Mouse (Mus musculus) neural tube, embryonic 15.5 days (tissue): ENCODE data around the gene Prpf4b. TPM values are rescaled to one million over a fixed set of nuclear protein-coding genes. Genes with fewer than 3 reads are reported as not detected.
"Not testable (repeated sequence)": the region's sequence is repeated elsewhere in the genome, so short reads cannot be mapped to it uniquely, and the experiment has no call there.

Source experiments
- ATAC-seq: fragments of 200-750 bp; cut with Nextera tagmentation; 2 replicates; pipeline ENCODE4 v1.8.0; 2017; ENCODE audit warnings: mild to moderate bottlenecking, moderate TSS enrichment, moderate library complexity; ENCODE audit not compliant: low FRiP score
- H3K27ac ChIP-seq: fragments of 300-500 bp; sonication (generic); replicated peaks from 2 replicates; pipeline ENCODE4 v1.5.1; 2015; ENCODE audit warnings: mild to moderate bottlenecking, inconsistent platforms
- H3K27me3 ChIP-seq: fragments of 300-500 bp; sonication (generic); replicated peaks from 2 replicates; pipeline ENCODE4 v1.6.1; 2015; ENCODE audit warnings: inconsistent platforms
- H3K36me3 ChIP-seq: fragments of 300-500 bp; sonication (generic); 2 replicates; pipeline ENCODE4 v1.6.1; 2015; ENCODE audit warnings: inconsistent platforms
- H3K4me1 ChIP-seq: fragments of 300-500 bp; sonication (generic); 2 replicates; pipeline ENCODE4 v1.6.1; 2015; ENCODE audit warnings: inconsistent platforms
- H3K4me2 ChIP-seq: fragments of 300-500 bp; sonication (generic); 2 replicates; pipeline ENCODE4 v1.6.1; 2015; ENCODE audit warnings: inconsistent platforms, mild to moderate bottlenecking, moderate library complexity
- H3K4me3 ChIP-seq: fragments of 300-500 bp; sonication (generic); replicated peaks from 2 replicates; pipeline ENCODE4 v1.5.1; 2015; ENCODE audit warnings: mild to moderate bottlenecking, inconsistent platforms
- H3K9ac ChIP-seq: fragments of 300-500 bp; sonication (generic); replicated peaks from 2 replicates; pipeline ENCODE4 v1.6.1; 2015; ENCODE audit warnings: mild to moderate bottlenecking, inconsistent platforms
- H3K9me3 ChIP-seq: fragments of 300-500 bp; sonication (generic); replicated peaks from 2 replicates; pipeline ENCODE4 v1.6.1; 2016; ENCODE audit warnings: inconsistent platforms
- WGBS: fragments of 180-500 bp; shearing (Covaris S2); methylation state at CpG from one replicate; pipeline ENCODE4 v1.1.7; 2015; ENCODE audit warnings: mixed read lengths; 5-methylcytosine and 5-hydroxymethylcytosine counted together
- polyA plus RNA-seq: library from polyadenylated mRNA; unstranded; fragments of >200 nt; fragmentation: Nextera tagmentation; extraction: Ambion mirVana; gene quantifications from 2 replicates; pipeline ENCODE4 v1.2.1, GENCODE M21; 2015

Gene Prpf4b
- polyA plus RNA-seq = 55.0 and 59.2 TPM in 2 replicates

DNA sequence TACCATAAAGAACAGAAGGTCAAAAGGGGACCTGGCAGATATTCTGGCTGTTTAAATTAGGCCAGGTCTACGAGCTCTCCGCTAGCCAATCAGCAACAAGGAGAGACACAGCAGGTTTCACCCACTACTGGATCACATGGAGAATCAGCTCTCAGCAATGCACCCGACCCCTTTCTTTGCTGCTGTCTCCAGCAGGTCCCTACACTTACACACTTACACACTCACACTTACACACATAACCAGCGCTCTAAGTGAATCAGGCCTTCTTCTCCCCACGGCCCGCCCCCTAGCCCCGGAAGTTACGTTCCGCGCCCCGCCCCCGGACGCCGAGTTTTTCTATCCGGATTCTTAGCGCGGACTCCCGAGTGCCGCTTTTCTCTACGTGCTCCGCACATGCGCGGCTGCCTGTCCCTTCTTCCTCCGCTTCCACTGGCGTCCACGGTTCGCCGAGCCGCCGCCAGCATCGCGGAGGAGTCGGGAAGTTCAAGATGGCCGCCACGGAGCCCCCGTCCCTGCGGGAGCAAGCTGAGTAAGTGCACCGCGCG is at the start of gene Prpf4b:
Prpf4b (plus strand) TSS at position 137 of the 545 bp plus-strand sequence.
- H3K4me3 ChIP-seq = peak within 1 kb of the TSS; percentile 83
- H3K9me3 ChIP-seq = no peaks in the 10 kb centered on the region
- H3K27me3 ChIP-seq = no peaks in the 10 kb centered on the region
- peak within 1 kb of the TSS; percentile 83 for H3K9ac ChIP-seq
- H3K36me3 ChIP-seq = no peaks in the 10 kb centered on the region
- peak within 1 kb of the TSS; percentile 72 for H3K4me2 ChIP-seq
- peaks cover 34% of the 10 kb centered on the region for H3K4me1 ChIP-seq
- ATAC-seq = peak; percentile 87
- H3K27ac ChIP-seq = peak within 1 kb of the TSS; percentile 95
- WGBS = under 1% methylated on average over 40 of the region's 40 CpGs

- no peak for ATAC-seq
These were observed 48.1 kb upstream of the Prpf4b start for GRCm38 (mm10) chr13:34826760-34827690.

DNA sequence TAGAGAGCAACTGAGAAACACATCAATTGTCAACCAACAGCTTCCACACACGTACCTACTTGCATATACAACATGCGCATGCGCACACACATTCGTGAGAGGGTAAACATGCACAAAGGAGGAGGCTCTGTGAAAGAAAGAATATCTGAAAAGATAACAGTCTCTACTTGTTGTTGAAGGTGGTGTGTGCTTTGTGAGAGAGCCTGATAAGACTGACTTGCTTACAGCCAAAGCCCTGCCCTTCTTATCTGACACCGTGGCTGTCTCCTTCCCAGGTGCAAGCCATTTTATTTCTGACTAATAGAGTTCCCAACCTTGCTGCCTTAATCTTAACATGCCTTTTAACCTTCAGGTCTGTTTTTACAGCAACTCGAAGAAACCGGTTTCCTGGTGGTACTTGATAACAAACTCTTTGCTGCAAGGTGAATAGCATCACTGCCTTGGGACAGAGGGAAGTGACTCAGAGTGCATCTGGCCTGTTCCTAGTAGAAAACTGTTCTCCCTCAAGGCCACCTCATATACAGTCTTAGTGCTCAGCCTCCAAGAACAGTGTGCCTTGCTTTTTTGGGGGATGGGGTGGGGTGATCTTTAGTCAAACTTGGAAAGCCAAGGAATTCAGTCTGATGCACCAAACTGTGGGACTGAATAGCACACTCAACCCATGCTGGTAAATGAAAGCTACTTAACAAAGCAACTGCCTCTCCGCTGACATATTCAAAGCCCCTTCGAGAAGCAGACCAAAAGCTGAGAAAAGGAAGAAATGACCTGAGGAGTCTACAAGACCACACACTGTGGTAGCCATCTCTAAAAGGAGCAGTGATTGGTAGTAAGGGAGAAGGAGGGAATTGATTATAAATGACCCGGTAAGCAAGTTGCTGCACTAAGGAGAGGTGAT is 46.9 kb upstream of the Prpf4b start:
- Histone ChIP-seq H3K9me3 (no peaks in the 10 kb centered on the region), H3K9ac (no peak overlapping the region)
- 78% methylated on average over 10 of the region's 10 CpGs for WGBS

More at GRCm38 (mm10) chr13:34826760-34827690, 48.1 kb upstream of the Prpf4b start:
- Histone ChIP-seq H3K4me1 (no peaks in the 10 kb centered on the region), H3K36me3 (no peaks in the 10 kb centered on the region), H3K4me3 (no peak overlapping the region), H3K9me3 (no peaks in the 10 kb centered on the region), H3K4me2 (no peak overlapping the region), H3K27ac (no peak overlapping the region), H3K27me3 (no peaks in the 10 kb centered on the region), H3K9ac (no peak overlapping the region)
- WGBS = 82% methylated on average over 3 of the region's 3 CpGs

DNA sequence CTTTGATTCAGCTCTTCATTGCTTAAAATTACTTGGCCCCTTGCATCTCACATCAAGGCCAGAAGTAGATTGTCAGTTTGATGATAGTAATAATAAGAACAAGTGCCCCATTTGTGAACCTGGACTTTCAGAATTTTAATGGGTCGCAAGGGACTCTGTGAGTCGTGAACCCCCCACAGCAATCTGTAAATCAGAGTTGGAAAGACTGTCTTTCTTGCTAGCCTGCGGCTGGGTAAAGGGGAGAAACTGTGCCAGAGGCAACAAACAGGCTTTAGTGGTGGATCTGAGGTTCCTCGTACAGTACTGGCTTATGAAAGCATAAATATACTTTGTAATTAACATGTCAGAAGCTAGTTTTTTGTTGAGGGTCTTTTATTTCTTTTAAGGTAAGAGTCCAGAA is 32.3 kb upstream of the Prpf4b start:
- Histone ChIP-seq H3K4me3 (no peak overlapping the region), H3K4me2 (no peak overlapping the region), H3K4me1 (no peaks in the 10 kb centered on the region), H3K27me3 (no peaks in the 10 kb centered on the region), H3K36me3 (no peaks in the 10 kb centered on the region), H3K9ac (no peak overlapping the region), H3K9me3 (no peaks in the 10 kb centered on the region), H3K27ac (no peak overlapping the region)
- 79% methylated on average over 4 of the region's 4 CpGs for WGBS
- ATAC-seq = no peak

More for the DNA sequence above, 46.9 kb upstream of the Prpf4b start:
- no peak overlapping the region for H3K4me2 ChIP-seq
- H3K27me3 ChIP-seq = no peaks in the 10 kb centered on the region
- no peak overlapping the region for H3K4me3 ChIP-seq
- H3K4me1 ChIP-seq = no peaks in the 10 kb centered on the region
- H3K27ac ChIP-seq = no peak overlapping the region
- no peaks in the 10 kb centered on the region for H3K36me3 ChIP-seq
- ATAC-seq = no peak

DNA sequence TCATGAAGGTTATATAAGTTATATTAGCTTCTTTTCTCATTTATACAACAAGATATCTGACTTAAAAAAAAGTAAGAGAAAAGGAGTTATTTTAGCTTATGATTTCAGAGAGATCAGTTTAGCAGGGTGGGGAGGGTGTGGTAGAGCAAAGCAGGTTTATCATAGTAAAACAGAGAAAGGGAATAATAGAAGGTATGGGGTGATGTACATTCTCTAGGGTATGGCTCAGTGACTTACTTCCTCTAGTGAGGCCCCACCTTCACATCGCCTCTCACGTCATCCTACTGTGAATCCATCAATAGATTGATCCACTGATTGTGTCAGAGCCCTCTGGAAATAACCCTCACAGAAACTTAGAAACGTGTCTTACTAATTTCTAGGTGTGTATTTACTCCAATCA is 24.3 kb upstream of the Prpf4b start:
- 87% methylated on average over 3 of the region's 3 CpGs for WGBS
- no peak for ATAC-seq
- H3K27ac ChIP-seq = no peak overlapping the region

DNA sequence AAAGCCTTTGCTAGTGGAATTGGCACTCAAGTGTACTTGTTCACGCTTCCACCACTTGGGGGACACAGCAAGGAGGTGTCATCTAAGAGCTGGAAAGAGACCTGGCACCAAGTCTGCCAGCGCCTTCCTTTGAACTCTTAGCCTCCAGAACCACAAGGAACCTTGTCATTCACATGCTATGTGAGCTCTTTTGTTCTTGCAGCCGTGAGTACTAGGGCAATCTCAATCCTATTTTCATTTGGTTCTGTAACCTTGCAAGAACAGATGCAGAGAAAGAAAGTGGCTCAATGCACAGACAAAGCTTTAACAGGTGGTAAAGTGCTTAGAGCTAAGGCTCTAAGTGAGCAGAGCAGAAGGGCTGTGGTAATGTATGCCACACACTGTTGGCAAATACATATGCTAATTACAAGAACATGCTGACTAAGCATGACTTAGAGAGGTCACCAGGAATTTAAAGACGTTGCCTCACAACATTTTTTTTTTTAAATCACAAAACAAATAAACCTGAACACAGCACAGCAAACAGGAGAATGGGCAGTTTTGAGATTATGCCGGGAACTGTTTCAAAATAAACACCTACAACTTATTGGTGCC is 23.8 kb upstream of the Prpf4b start:
- 71% methylated on average over 5 of the region's 5 CpGs for WGBS
- Histone ChIP-seq H3K27me3 (no peaks in the 10 kb centered on the region), H3K4me1 (no peaks in the 10 kb centered on the region), H3K9me3 (peaks cover 19% of the 10 kb centered on the region; the same call in 1 of the 2 replicates), H3K4me3 (no peak overlapping the region), H3K4me2 (no peak overlapping the region), H3K36me3 (no peaks in the 10 kb centered on the region), H3K27ac (no peak overlapping the region), H3K9ac (no peak overlapping the region)
- ATAC-seq = no peak

More for the DNA sequence above, 24.3 kb upstream of the Prpf4b start:
- Histone ChIP-seq H3K9me3 (peaks cover 19% of the 10 kb centered on the region; the same call in 1 of the 2 replicates), H3K36me3 (no peaks in the 10 kb centered on the region), H3K9ac (no peak overlapping the region), H3K4me3 (no peak overlapping the region), H3K4me1 (no peaks in the 10 kb centered on the region), H3K4me2 (no peak overlapping the region), H3K27me3 (no peaks in the 10 kb centered on the region)

- H3K36me3 ChIP-seq = no peaks in the 10 kb centered on the region
- no peak overlapping the region for H3K4me2 ChIP-seq
- no peaks in the 10 kb centered on the region for H3K27me3 ChIP-seq
- no peak overlapping the region for H3K4me3 ChIP-seq
- peaks cover 19% of the 10 kb centered on the region; the same call in 1 of the 2 replicates for H3K9me3 ChIP-seq
- ATAC-seq = no peak
- no peaks in the 10 kb centered on the region for H3K4me1 ChIP-seq
- WGBS = 43% methylated on average over 2 of the region's 2 CpGs
- H3K9ac ChIP-seq = no peak overlapping the region
- H3K27ac ChIP-seq = no peak overlapping the region
These were observed 17.6 kb upstream of the Prpf4b start for GRCm38 (mm10) chr13:34857526-34857925.

DNA sequence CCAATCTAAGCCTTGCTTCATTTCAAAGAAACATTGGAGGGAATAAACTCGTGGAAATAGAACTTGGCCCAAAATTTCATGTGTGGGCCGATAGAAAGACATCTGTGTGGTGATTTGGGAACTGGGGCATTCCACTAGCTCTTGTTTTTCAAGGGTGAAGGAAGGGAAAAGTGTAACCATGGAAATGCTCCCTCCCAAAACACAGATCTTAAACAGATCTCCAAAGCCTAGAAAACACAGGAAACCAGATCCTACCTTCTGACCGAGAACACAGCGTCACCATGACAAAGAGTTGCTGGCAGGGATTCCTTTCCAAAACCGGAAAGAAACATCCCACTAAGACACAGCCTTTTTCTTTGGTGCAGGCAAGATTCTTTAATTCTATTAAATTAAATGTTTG is 15.7 kb upstream of the Prpf4b start:
- no peak overlapping the region for H3K27ac ChIP-seq
- no peaks in the 10 kb centered on the region for H3K27me3 ChIP-seq
- no peak overlapping the region for H3K4me2 ChIP-seq
- ATAC-seq = no peak
- H3K4me1 ChIP-seq = no peaks in the 10 kb centered on the region
- no peak overlapping the region for H3K4me3 ChIP-seq
- no peak overlapping the region for H3K9ac ChIP-seq
- peaks cover 9% of the 10 kb centered on the region; the same call in 1 of the 2 replicates for H3K9me3 ChIP-seq
- 84% methylated on average over 5 of the region's 5 CpGs for WGBS
- H3K36me3 ChIP-seq = no peaks in the 10 kb centered on the region

GRCm38 (mm10) chr13:34861166-34861565 is 13.9 kb upstream of the Prpf4b start:
- H3K4me3 ChIP-seq, H3K36me3 ChIP-seq, ATAC-seq, H3K27ac ChIP-seq, H3K9ac ChIP-seq, H3K27me3 ChIP-seq, H3K4me2 ChIP-seq, H3K9me3 ChIP-seq, H3K4me1 ChIP-seq: not testable (repeated sequence)
- WGBS = 66% methylated on average over 7 of the region's 8 CpGs

DNA sequence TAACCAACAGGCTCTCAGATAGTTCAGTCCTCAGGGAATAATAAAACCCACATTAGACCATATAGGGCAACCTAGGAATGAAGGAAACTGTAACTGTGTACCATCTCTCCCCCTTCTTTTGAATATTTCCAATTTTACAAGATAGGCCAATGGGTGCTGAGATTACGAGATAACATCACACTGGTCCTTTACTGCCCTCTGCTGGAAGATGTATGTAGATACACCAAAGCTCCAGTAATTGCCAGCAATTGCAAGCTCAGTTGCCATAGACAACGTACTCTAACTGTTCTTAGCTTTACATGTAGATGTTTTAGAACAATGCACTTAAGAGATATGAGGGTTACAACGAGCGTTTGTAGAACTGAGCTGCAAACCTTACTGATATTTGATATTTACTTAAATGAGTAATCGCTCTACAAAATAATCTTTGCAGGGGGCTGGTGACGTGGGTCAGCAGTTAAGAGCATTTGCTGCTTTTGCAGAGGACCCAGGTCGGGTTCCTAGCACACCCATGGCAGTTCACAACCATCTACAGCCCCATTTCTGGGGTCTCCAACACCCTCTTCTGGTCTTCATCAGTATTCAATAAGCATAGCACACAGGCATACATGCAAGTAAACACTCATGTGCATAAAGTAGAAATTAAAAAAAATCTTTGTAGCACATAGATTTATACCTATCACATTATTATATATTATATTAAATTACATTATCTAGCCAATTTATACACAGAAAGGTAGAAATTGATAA is 10.5 kb upstream of the Prpf4b start:
- 40% methylated on average over 7 of the region's 7 CpGs for WGBS
- Histone ChIP-seq H3K4me1 (no peaks in the 10 kb centered on the region), H3K4me3 (no peak overlapping the region), H3K27me3 (no peaks in the 10 kb centered on the region), H3K36me3 (no peaks in the 10 kb centered on the region), H3K4me2 (no peak overlapping the region), H3K27ac (no peak overlapping the region), H3K9me3 (no peaks in the 10 kb centered on the region), H3K9ac (no peak overlapping the region)
- peak; percentile 83 for ATAC-seq
